Mouse (Mus musculus) bone marrow, adult 2 months (tissue): Measurements from ENCODE around the gene Prkg2.

Experiments
- CTCF ChIP-seq: fragments of 200-500 bp; IDR thresholded peaks from 2 replicates; pipeline ENCODE4 v1.5.1; 2011; ENCODE audit warnings: low read length, control low read depth; ENCODE audit not compliant: control insufficient read depth, insufficient read depth
- POLR2A ChIP-seq: fragments of 200-500 bp; IDR thresholded peaks from 2 replicates; pipeline ENCODE4 v1.6.1; 2011; ENCODE audit warnings: low read depth, mild to moderate bottlenecking, control low read depth, low read length, borderline replicate concordance; ENCODE audit not compliant: control insufficient read depth

- TF ChIP-seq CTCF (no peak), POLR2A (no peak)
Observed at GRCm38 (mm10) chr5:98985077-98985476, 52.1 kb downstream of the Prkg2 start.
